Comparison of ENCODE assay signal across 29 mouse cellular contexts in genomic region chr3:35734509-35734908, GRCm38 (mm10). TPM values are rescaled to one million over a fixed set of nuclear protein-coding genes. Genes with fewer than 3 reads are reported as not detected.
DNase-seq lines count a peak whose midpoint lies in the region; ATAC-seq and TF ChIP-seq lines count a peak whose summit lies in the region.
"Had no signal": no experiment of that assay in that cellular context is flagged by ENCODE, and none has a peak within 500 bp of the region (broad histone marks: within the 10 kb centered on the region; RNA-seq: fewer than 3 reads in every experiment).

No protein-coding gene starts in this region.

- 81% methylated on average over 4 of the region's 4 CpGs for WGBS in kidney, adult 2 months
- 77% methylated on average over 4 of the region's 4 CpGs for WGBS in lung, embryonic 14.5 days
- WGBS in lung, postnatal 0 days = 71% methylated on average over 4 of the region's 4 CpGs

- H3K4me2 ChIP-seq in lung, embryonic 14.5 days = no peak overlapping the region
- H3K4me2 ChIP-seq in lung, postnatal 0 days (replicated peaks; ENCODE audit: low read depth, low read length) = no peak overlapping the region
- H3K4me2 ChIP-seq: heart, embryonic 12.5 days; hindbrain, embryonic 15.5 days; midbrain, embryonic 11.5 days had no signal

- no peaks in the 10 kb centered on the region for H3K4me1 ChIP-seq in kidney, adult 2 months (ENCODE audit: control insufficient read depth, insufficient read depth, low read length)
- H3K4me1 ChIP-seq in lung, embryonic 14.5 days (ENCODE audit: insufficient read depth) = no peaks in the 10 kb centered on the region; the same call in 1 of the 2 replicates
- no peaks in the 10 kb centered on the region for H3K4me1 ChIP-seq in lung, postnatal 0 days (ENCODE audit: insufficient read depth, low read depth, low read length)
- H3K4me1 ChIP-seq: heart, embryonic 12.5 days; hindbrain, embryonic 15.5 days had no signal

- no peak overlapping the region for H3K27ac ChIP-seq in kidney, adult 2 months (ENCODE audit: insufficient read depth, low read depth, low read length)
- no peak overlapping the region for H3K27ac ChIP-seq in lung, embryonic 14.5 days (ENCODE audit: low read depth)
- no peak overlapping the region for H3K27ac ChIP-seq in lung, postnatal 0 days (ENCODE audit: low read length)
- H3K27ac ChIP-seq: hindbrain, embryonic 15.5 days; kidney, postnatal 0 days; layer of hippocampus, adult 2 months; left cerebral cortex, adult 2 months; liver, embryonic 14.5 days had no signal

- TF ChIP-seq CTCF in kidney, adult 2 months (conservative IDR thresholded peaks at IDR 0.05; ENCODE audit: insufficient read depth, insufficient read length, low read depth, low read length) = no peak
- TF ChIP-seq CTCF in lung, embryonic 14.5 days (IDR thresholded peaks at IDR 0.05; ENCODE audit: low read depth) = no peak
- TF ChIP-seq CTCF in lung, postnatal 0 days (IDR thresholded peaks at IDR 0.05) = no peak

- TF ChIP-seq EP300 in lung, postnatal 0 days (IDR thresholded peaks at IDR 0.05) = no peak

- H3K9ac ChIP-seq in lung, embryonic 14.5 days = no peak overlapping the region
- no peak overlapping the region for H3K9ac ChIP-seq in lung, postnatal 0 days (replicated peaks; ENCODE audit: low read depth)
- H3K9ac ChIP-seq: heart, embryonic 12.5 days; hindbrain, embryonic 15.5 days; liver, embryonic 14.5 days had no signal

- ATAC-seq in lung, embryonic 14.5 days (ENCODE audit: insufficient read depth) = no peak
- ATAC-seq in lung, postnatal 0 days = no peak
- ATAC-seq: inflammation-experienced regulatory T-cells, adult 6 months; midbrain, embryonic 16.5 days; Patski had no signal

- no peaks in the 10 kb centered on the region for H3K36me3 ChIP-seq in kidney, adult 2 months (ENCODE audit: control insufficient read depth, insufficient read depth, low read length)
- no peaks in the 10 kb centered on the region for H3K36me3 ChIP-seq in lung, embryonic 14.5 days (ENCODE audit: insufficient read depth)
- H3K36me3 ChIP-seq in lung, postnatal 0 days (ENCODE audit: insufficient read depth, low read length) = no peaks in the 10 kb centered on the region
- H3K36me3 ChIP-seq: heart, embryonic 12.5 days; hindbrain, embryonic 15.5 days had no signal

- TF ChIP-seq POLR2A in kidney, adult 2 months (IDR thresholded peaks at IDR 0.05; ENCODE audit: low read depth, low read length) = no peak

- H3K27me3 ChIP-seq in kidney, adult 2 months (replicated peaks; ENCODE audit: control insufficient read depth, insufficient read depth, low read length) = no peaks in the 10 kb centered on the region; the same call in 1 of the 2 replicates
- H3K27me3 ChIP-seq in lung, embryonic 14.5 days (ENCODE audit: insufficient read depth, low read length) = no peaks in the 10 kb centered on the region
- H3K27me3 ChIP-seq in lung, postnatal 0 days (replicated peaks; ENCODE audit: insufficient read depth, low read length) = no peaks in the 10 kb centered on the region
- H3K27me3 ChIP-seq: CH12.LX; heart, embryonic 12.5 days; hindbrain, embryonic 15.5 days had no signal

- peak; percentile 10 for DNase-seq in kidney, adult 2 months
- no peak for DNase-seq in kidney, adult 11 months
- DNase-seq in lung, embryonic 14.5 days = peak; percentile 15
- no peak for DNase-seq in lung, postnatal 0 days (ENCODE audit: low spot score)
- DNase-seq in A20 (ENCODE audit: low read depth, low spot score) = peak; percentile 21
- peak; percentile 29 for DNase-seq in brain, adult 2 months (ENCODE audit: low read depth, low spot score)
- no peak for DNase-seq in layer of hippocampus, adult 11-12 months (ENCODE audit: low spot score)
- DNase-seq: adrenal gland, postnatal 14 days; cerebellum, adult 18-20 months; gastrocnemius, postnatal 25 days; heart, adult 18-20 months; heart, postnatal 10 days; kidney, adult 18-20 months; liver; lung, adult 2 months; spleen, adult 18-20 months; thymus, postnatal 14 days had no signal

- H3K4me3 ChIP-seq in kidney, adult 2 months (ENCODE audit: insufficient read depth, low read depth, low read length) = no peak overlapping the region
- H3K4me3 ChIP-seq in lung, embryonic 14.5 days (ENCODE audit: low read depth, low read length) = no peak overlapping the region
- H3K4me3 ChIP-seq in lung, postnatal 0 days (ENCODE audit: low read depth, low read length) = no peak overlapping the region
- H3K4me3 ChIP-seq: erythroblast, embryonic 14.5 days; heart, embryonic 12.5 days; hindbrain, embryonic 15.5 days; layer of hippocampus, adult 2 months; left cerebral cortex, adult 2 months had no signal

- 0 out of 2 replicates have a peak, but pooled peaks cover 4% of the 10 kb centered on the region for H3K9me3 ChIP-seq in lung, embryonic 14.5 days (ENCODE audit: low read depth, low read length)
- H3K9me3 ChIP-seq in lung, postnatal 0 days (ENCODE audit: low read length) = no peaks in the 10 kb centered on the region
- H3K9me3 ChIP-seq: hindbrain, embryonic 15.5 days had no signal

RNA-seq across cellular contexts. Expression of gene Atp11b, which starts 19.4 kb away (rescaled TPM):
- 19.2 and 21.9 TPM in 2 replicates for polyA plus RNA-seq in kidney, adult 2 months (2012; rRNA removed)
- 36.2 and 38.7 TPM in 2 replicates for polyA plus RNA-seq in lung, embryonic 14.5 days (2014; fragmentation: Nextera tagmentation; extraction: Ambion mirVana)
- 18.0 and 20.4 TPM in 2 replicates for polyA plus RNA-seq in lung, postnatal 0 days (2015; fragmentation: Nextera tagmentation; extraction: Ambion mirVana)

Comparison
In these comparisons a context has a peak if more than half of its experiments do, and no peak if none do; other contexts are left out.
1. DNase-seq: peak in kidney, adult 2 months (single experiment), lung, embryonic 14.5 days (single experiment), A20 (single experiment) and brain, adult 2 months (single experiment); none in kidney, adult 11 months (single experiment), lung, postnatal 0 days (single experiment) and layer of hippocampus, adult 11-12 months (single experiment).